Mouse (Mus musculus) gonadal fat pad, adult 2 months (tissue): Measurements from ENCODE around the gene Kctd20. TPM values are rescaled to one million over a fixed set of nuclear protein-coding genes. Genes with fewer than 3 reads are reported as not detected.

ENCODE experiments used
- polyA plus RNA-seq: library from polyadenylated mRNA; depleted of rRNA; stranded (reverse); fragments of >200 nt; gene quantifications from 2 replicates; pipeline ENCODE4 v1.2.3, GENCODE M21; 2012; rRNA removed

The Kctd20 gene
- polyA plus RNA-seq, 1 experiment = 37.7 TPM

Other genes with a start within 250 kb of the Kctd20 start
- 0.50 and 0.57 TPM in 2 replicates for gene AC170998.1, start 225.9 kb upstream of the Kctd20 start, polyA plus RNA-seq
- gene Mapk13, start 182.7 kb upstream of the Kctd20 start, polyA plus RNA-seq = 24.3 and 30.1 TPM in 2 replicates
- 33.6 and 35.5 TPM in 2 replicates for gene Brpf3, start 150.9 kb upstream of the Kctd20 start, polyA plus RNA-seq
- gene Pnpla1, start 93.5 kb upstream of the Kctd20 start, polyA plus RNA-seq = 1.7 and 1.8 TPM in 2 replicates
- gene 4930539E08Rik, start 36.6 kb upstream of the Kctd20 start, polyA plus RNA-seq = 0.28 and 0.30 TPM in 2 replicates
- gene Pxt1, start 8.1 kb upstream of the Kctd20 start, polyA plus RNA-seq = 0.88 and 1.9 TPM in 2 replicates
- 51.3 and 55.6 TPM in 2 replicates for gene Stk38, start 56.0 kb downstream of the Kctd20 start, polyA plus RNA-seq
- gene Srsf3, start 80.7 kb downstream of the Kctd20 start, polyA plus RNA-seq = 103 and 119 TPM in 2 replicates
- 38.4 and 98.3 TPM in 2 replicates for gene Cdkn1a, start 139.0 kb downstream of the Kctd20 start, polyA plus RNA-seq
- 8.2 and 12.7 TPM in 2 replicates for gene Rab44, start 162.2 kb downstream of the Kctd20 start, polyA plus RNA-seq